Mouse (Mus musculus): ENCODE data around the gene Ms4a13. TPM values are rescaled to one million over a fixed set of nuclear protein-coding genes. Genes with fewer than 3 reads are reported as not detected.

Gene Ms4a13
- polyA plus RNA-seq, 2 experiments: not detected

GRCm38 (mm10) chr19:11234244-11234643 lies 37.7 kb upstream of the Ms4a13 start:
- no peak for DNase-seq (ENCODE audit: low read depth in 3 of 3, low spot score in 3 of 3)
- Histone ChIP-seq H3K4me2 (ENCODE audit: low read depth) (no peak overlapping the region), H3K36me3 (replicated peaks; ENCODE audit: control insufficient read depth, insufficient read depth, low read depth) (no peaks in the 10 kb centered on the region), H3K4me3 (ENCODE audit: insufficient read depth in 1 of 2, low read depth in 2 of 2, low read length in 2 of 2) (no peak overlapping the region), H3K9ac (replicated peaks) (no peak overlapping the region), H3K27me3 (ENCODE audit: control insufficient read depth, insufficient read depth, low read length) (no peaks in the 10 kb centered on the region), H3K27ac (no peak overlapping the region), H3K9me3 (ENCODE audit: control insufficient read depth, low read length) (no peaks in the 10 kb centered on the region), H3K4me1 (replicated peaks; ENCODE audit: control insufficient read depth in 2 of 2, insufficient read depth in 2 of 2, low read length in 1 of 2) (no peaks in the 10 kb centered on the region; a peak in 1 of 4 replicates)
- no peak for TF ChIP-seq CTCF (IDR thresholded peaks at IDR 0.05; ENCODE audit: low read depth)
- TF ChIP-seq EP300 (IDR thresholded peaks at IDR 0.05; ENCODE audit: low read depth): no peak
- no peak for ATAC-seq (ENCODE audit: insufficient read depth)
- 39% methylated on average over 5 of the region's 5 CpGs for WGBS (ENCODE audit: insufficient replicate concordance)

- ATAC-seq (ENCODE audit: insufficient read depth) (no peak), DNase-seq (ENCODE audit: low read depth in 3 of 3, low spot score in 3 of 3) (no peak)
- H3K36me3 ChIP-seq (replicated peaks; ENCODE audit: control insufficient read depth, insufficient read depth, low read depth): no peaks in the 10 kb centered on the region
- TF ChIP-seq EP300 (IDR thresholded peaks at IDR 0.05; ENCODE audit: low read depth) (no peak), CTCF (IDR thresholded peaks at IDR 0.05; ENCODE audit: low read depth) (no peak)
- no peaks in the 10 kb centered on the region for H3K9me3 ChIP-seq (ENCODE audit: control insufficient read depth, low read length)
- no peaks in the 10 kb centered on the region for H3K27me3 ChIP-seq (ENCODE audit: control insufficient read depth, insufficient read depth, low read length)
- H3K9ac ChIP-seq (replicated peaks): no peak within 1 kb of the TSS
- no peak within 1 kb of the TSS for H3K4me3 ChIP-seq (ENCODE audit: insufficient read depth in 1 of 2, low read depth in 2 of 2, low read length in 2 of 2)
- no peak within 1 kb of the TSS for H3K4me2 ChIP-seq (ENCODE audit: low read depth)
- H3K27ac ChIP-seq: no peak within 1 kb of the TSS
- no peaks in the 10 kb centered on the region; a peak in 1 of 4 replicates for H3K4me1 ChIP-seq (replicated peaks; ENCODE audit: control insufficient read depth in 2 of 2, insufficient read depth in 2 of 2, low read length in 1 of 2)
- 41% methylated on average over 5 of the region's 5 CpGs for WGBS (ENCODE audit: insufficient replicate concordance)
Observed at GRCm38 (mm10) chr19:11232348-11232747, 35.8 kb upstream of the Ms4a13 start, which contains the start of gene Ms4a12. TSS of gene Ms4a12 (minus strand) at chr19:11232448.

- H3K27ac ChIP-seq: no peak overlapping the region
- no peak overlapping the region for H3K4me3 ChIP-seq (ENCODE audit: insufficient read depth in 1 of 2, low read depth in 2 of 2, low read length in 2 of 2)
- H3K4me1 ChIP-seq (replicated peaks; ENCODE audit: control insufficient read depth in 2 of 2, insufficient read depth in 2 of 2, low read length in 1 of 2): no peaks in the 10 kb centered on the region
- H3K4me2 ChIP-seq (ENCODE audit: low read depth): no peak overlapping the region
- WGBS (ENCODE audit: insufficient replicate concordance): 29% methylated on average over 1 of the region's 1 CpGs
- no peak for DNase-seq (ENCODE audit: low read depth in 3 of 3, low spot score in 3 of 3)
- H3K36me3 ChIP-seq (replicated peaks; ENCODE audit: control insufficient read depth, insufficient read depth, low read depth): no peaks in the 10 kb centered on the region
- no peaks in the 10 kb centered on the region for H3K9me3 ChIP-seq (ENCODE audit: control insufficient read depth, low read length)
- no peak for ATAC-seq (ENCODE audit: insufficient read depth)
- no peak overlapping the region for H3K9ac ChIP-seq (replicated peaks)
- no peak for TF ChIP-seq CTCF (IDR thresholded peaks at IDR 0.05; ENCODE audit: low read depth)
- no peak for TF ChIP-seq EP300 (IDR thresholded peaks at IDR 0.05; ENCODE audit: low read depth)
- H3K27me3 ChIP-seq (ENCODE audit: control insufficient read depth, insufficient read depth, low read length): no peaks in the 10 kb centered on the region
Observed at GRCm38 (mm10) chr19:11192552-11192951, 4.0 kb downstream of the Ms4a13 start.

- no peak for ATAC-seq (ENCODE audit: insufficient read depth)
- 15% methylated on average over 5 of the region's 5 CpGs for WGBS (ENCODE audit: insufficient replicate concordance)
Observed at GRCm38 (mm10) chr19:11184121-11184520, 12.4 kb downstream of the Ms4a13 start.

GRCm38 (mm10) chr19:11177464-11177863 lies 19.1 kb downstream of the Ms4a13 start:
- H3K4me3 ChIP-seq (ENCODE audit: insufficient read depth in 1 of 2, low read depth in 2 of 2, low read length in 2 of 2): no peak overlapping the region
- no peaks in the 10 kb centered on the region for H3K36me3 ChIP-seq (replicated peaks; ENCODE audit: control insufficient read depth, insufficient read depth, low read depth)
- H3K4me2 ChIP-seq (ENCODE audit: low read depth): no peak overlapping the region
- H3K9ac ChIP-seq (replicated peaks): no peak overlapping the region
- H3K27me3 ChIP-seq (ENCODE audit: control insufficient read depth, insufficient read depth, low read length): no peaks in the 10 kb centered on the region
- DNase-seq (ENCODE audit: low read depth in 3 of 3, low spot score in 3 of 3) (no peak), ATAC-seq (ENCODE audit: insufficient read depth) (no peak)
- WGBS (ENCODE audit: insufficient replicate concordance): 47% methylated on average over 2 of the region's 2 CpGs
- no peaks in the 10 kb centered on the region for H3K4me1 ChIP-seq (replicated peaks; ENCODE audit: control insufficient read depth in 2 of 2, insufficient read depth in 2 of 2, low read length in 1 of 2)
- H3K27ac ChIP-seq: no peak overlapping the region
- H3K9me3 ChIP-seq (ENCODE audit: control insufficient read depth, low read length): no peaks in the 10 kb centered on the region
- no peak for TF ChIP-seq CTCF (IDR thresholded peaks at IDR 0.05; ENCODE audit: low read depth)
- TF ChIP-seq EP300 (IDR thresholded peaks at IDR 0.05; ENCODE audit: low read depth): no peak

More at GRCm38 (mm10) chr19:11184121-11184520, 12.4 kb downstream of the Ms4a13 start:
- Histone ChIP-seq H3K4me1 (replicated peaks; ENCODE audit: control insufficient read depth in 2 of 2, insufficient read depth in 2 of 2, low read length in 1 of 2) (no peaks in the 10 kb centered on the region), H3K4me3 (ENCODE audit: insufficient read depth in 1 of 2, low read depth in 2 of 2, low read length in 2 of 2) (no peak overlapping the region), H3K4me2 (ENCODE audit: low read depth) (no peak overlapping the region), H3K9me3 (ENCODE audit: control insufficient read depth, low read length) (no peaks in the 10 kb centered on the region), H3K27ac (no peak overlapping the region), H3K27me3 (ENCODE audit: control insufficient read depth, insufficient read depth, low read length) (no peaks in the 10 kb centered on the region), H3K9ac (replicated peaks) (no peak overlapping the region), H3K36me3 (replicated peaks; ENCODE audit: control insufficient read depth, insufficient read depth, low read depth) (no peaks in the 10 kb centered on the region)
- peak in 1 of 3 experiments; percentile 6 for DNase-seq (ENCODE audit: low read depth in 3 of 3, low spot score in 3 of 3)
- TF ChIP-seq CTCF (IDR thresholded peaks at IDR 0.05; ENCODE audit: low read depth) (peak; percentile 41), EP300 (IDR thresholded peaks at IDR 0.05; ENCODE audit: low read depth) (no peak)
